Comparison of ENCODE assay signal across 27 mouse cellular contexts in the genomic region with DNA sequence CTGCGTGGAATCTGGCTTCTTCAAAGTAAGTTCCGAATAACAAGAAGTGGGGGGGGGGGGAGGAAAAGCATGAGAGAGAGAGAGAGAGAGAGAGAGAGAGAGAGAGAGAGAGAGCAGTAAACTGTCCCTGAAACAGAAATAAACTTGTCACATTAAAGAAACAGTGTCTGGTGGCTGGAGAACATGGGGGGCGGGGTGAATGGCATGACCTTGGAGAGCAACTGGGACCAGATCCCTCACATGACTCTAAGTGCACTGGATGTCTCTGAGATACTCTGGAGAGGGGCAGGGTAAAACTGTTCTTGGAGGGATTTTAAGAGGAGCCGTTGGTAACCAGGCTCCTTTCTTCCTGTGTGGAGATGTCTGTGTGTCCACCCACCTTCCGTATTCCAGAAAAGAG. TPM values are rescaled to one million over a fixed set of nuclear protein-coding genes. Genes with fewer than 3 reads are reported as not detected.
A peak's percentile ranks its signal among the peaks of the same experiment; 100 is the strongest.
DNase-seq lines count a peak whose midpoint lies in the region; ATAC-seq lines count a peak whose summit lies in the region.
"Had no signal": no experiment of that assay in that cellular context is flagged by ENCODE, and none has a peak within 500 bp of the region (broad histone marks: within the 10 kb centered on the region; RNA-seq: fewer than 3 reads in every experiment).

No protein-coding gene starts in this region.

- no peaks in the 10 kb centered on the region for H3K9me3 ChIP-seq in heart, embryonic 15.5 days (replicated peaks)
- H3K9me3 ChIP-seq in lung, embryonic 16.5 days (ENCODE audit: control insufficient read depth, low read length): no peaks in the 10 kb centered on the region
- H3K9me3 ChIP-seq: limb, embryonic 13.5 days; liver, embryonic 13.5 days; midbrain, embryonic 15.5 days; neural tube, embryonic 13.5 days had no signal

- H3K4me2 ChIP-seq in heart, embryonic 15.5 days: no peak overlapping the region
- H3K4me2 ChIP-seq in lung, embryonic 16.5 days (ENCODE audit: low read depth, low read length): no peak overlapping the region
- H3K4me2 ChIP-seq: limb, embryonic 13.5 days; liver, embryonic 13.5 days; midbrain, embryonic 15.5 days; neural tube, embryonic 13.5 days had no signal

- WGBS in heart, embryonic 15.5 days: 54% methylated on average over 5 of the region's 5 CpGs
- 51% methylated on average over 5 of the region's 5 CpGs for WGBS in lung, embryonic 16.5 days

- no peaks in the 10 kb centered on the region for H3K36me3 ChIP-seq in heart, embryonic 15.5 days
- H3K36me3 ChIP-seq in lung, embryonic 16.5 days (ENCODE audit: control insufficient read depth, insufficient read depth, low read length): no peaks in the 10 kb centered on the region
- H3K36me3 ChIP-seq: limb, embryonic 13.5 days; liver, embryonic 13.5 days; midbrain, embryonic 15.5 days; neural tube, embryonic 13.5 days had no signal

- H3K27me3 ChIP-seq in heart, embryonic 15.5 days: no peaks in the 10 kb centered on the region
- H3K27me3 ChIP-seq in lung, embryonic 16.5 days (ENCODE audit: control insufficient read depth, insufficient read depth, low read depth, low read length): no peaks in the 10 kb centered on the region
- H3K27me3 ChIP-seq: limb, embryonic 13.5 days; liver, embryonic 13.5 days; neural tube, embryonic 13.5 days had no signal

- peak; percentile 73 to 79 for DNase-seq in adrenal gland, adult (ENCODE audit: inconsistent age in 2 of 2, low spot score in 1 of 2)
- DNase-seq in adrenal gland, postnatal 4 days (ENCODE audit: low spot score in 2 of 2): no peak
- no peak for DNase-seq in heart, adult 9 months (ENCODE audit: low spot score in 2 of 2)
- DNase-seq in lung, postnatal 25 days (ENCODE audit: low spot score): no peak
- peak; percentile 27 for DNase-seq in lung, postnatal 14 days
- DNase-seq: cerebellum, adult 9-10 months; gastrocnemius, postnatal 25 days; heart, adult 2 months; kidney, postnatal 4 days; liver, embryonic 13.5 days; right cerebral cortex, adult 18-20 months; right cerebral cortex, postnatal 4 days; thymus, postnatal 36 days had no signal

- H3K4me1 ChIP-seq in heart, embryonic 15.5 days (replicated peaks): peaks cover 60% of the 10 kb centered on the region
- H3K4me1 ChIP-seq in lung, embryonic 16.5 days (replicated peaks; ENCODE audit: control insufficient read depth, insufficient read depth, low read length): peaks cover 39% of the 10 kb centered on the region

- peak overlapping the region; percentile 40; the same call in 1 of the 2 replicates for H3K27ac ChIP-seq in heart, embryonic 15.5 days
- H3K27ac ChIP-seq in lung, embryonic 16.5 days (ENCODE audit: low read length): peak overlapping the region; percentile 15
- H3K27ac ChIP-seq: heart, adult 2 months; limb, embryonic 13.5 days; liver, embryonic 13.5 days; macrophage; midbrain, embryonic 15.5 days; neural tube, embryonic 13.5 days had no signal

- ATAC-seq in heart, embryonic 15.5 days (replicated peaks; ENCODE audit: insufficient number of reproducible peaks, insufficient read depth, low FRiP score, low read depth): no peak
- peak; percentile 34 for ATAC-seq in lung, embryonic 16.5 days (ENCODE audit: low read depth)
- ATAC-seq in granulocyte monocyte progenitor cell, adult 5-6 weeks (replicated peaks; ENCODE audit: poor library complexity, severe bottlenecking): no peak
- ATAC-seq: activated CD4-positive, CD25-positive, alpha-beta regulatory T cell, adult 4 months; forebrain, embryonic 16.5 days; intestine, postnatal 0 days; midbrain, embryonic 15.5 days had no signal

- no peak overlapping the region for H3K4me3 ChIP-seq in heart, embryonic 15.5 days
- H3K4me3 ChIP-seq in lung, embryonic 16.5 days (ENCODE audit: low read length): no peak overlapping the region
- H3K4me3 ChIP-seq: heart, adult 2 months; limb, embryonic 13.5 days; liver, embryonic 13.5 days; midbrain, embryonic 15.5 days; neural tube, embryonic 13.5 days had no signal

- no peak overlapping the region for H3K9ac ChIP-seq in heart, embryonic 15.5 days
- H3K9ac ChIP-seq in lung, embryonic 16.5 days (ENCODE audit: low read length): no peak overlapping the region
- H3K9ac ChIP-seq: limb, embryonic 13.5 days; liver, embryonic 13.5 days; midbrain, embryonic 15.5 days; neural tube, embryonic 13.5 days had no signal

RNA-seq across cellular contexts. Expression of a gene that starts 19.1 kb away (rescaled TPM):
- total RNA-seq in adrenal gland, postnatal 4 days (2021): 10 to 100 TPM; 52.0 to 53.4 TPM
- polyA plus RNA-seq in heart, embryonic 15.5 days (2015; fragmentation: Nextera tagmentation; extraction: Ambion mirVana): 36.9 and 49.0 TPM in 2 replicates
- 175 and 183 TPM in 2 replicates for polyA plus RNA-seq in lung, embryonic 16.5 days (2015; fragmentation: Nextera tagmentation; extraction: Ambion mirVana)
- total RNA-seq in granulocyte monocyte progenitor cell, adult 5-6 weeks (2014; fragmentation: Nextera tagmentation): 10.1 and 15.3 TPM in 2 replicates
- total RNA-seq in granulocyte monocyte progenitor cell, adult 5-6 weeks (2017): 15.6 and 21.7 TPM in 2 replicates

RNA-seq across cellular contexts. Expression of a gene that starts 41.9 kb away (rescaled TPM):
- 10 to 100 TPM in 1 of 2 experiments, under 1 TPM in 1; 0.98 to 24.8 TPM for total RNA-seq in adrenal gland, postnatal 4 days (2021)
- not detected in 2 replicates for polyA plus RNA-seq in heart, embryonic 15.5 days (2015; fragmentation: Nextera tagmentation; extraction: Ambion mirVana)
- polyA plus RNA-seq in lung, embryonic 16.5 days (2015; fragmentation: Nextera tagmentation; extraction: Ambion mirVana): 0.70 TPM in 1 of 2 replicates, not detected in the other
- total RNA-seq in granulocyte monocyte progenitor cell, adult 5-6 weeks (2014; fragmentation: Nextera tagmentation): not detected in 2 replicates
- not detected in 2 replicates for total RNA-seq in granulocyte monocyte progenitor cell, adult 5-6 weeks (2017)
- total RNA-seq: gastrocnemius, postnatal 25 days; heart, adult 2 months; left cerebral cortex, adult 18-20 months; left cerebral cortex, postnatal 25 days had no signal
- polyA plus RNA-seq: activated CD4-positive, CD25-positive, alpha-beta regulatory T cell, adult 4 months; forebrain, embryonic 16.5 days; heart, adult 2 months; hindbrain, embryonic 11.5 days; limb, embryonic 13.5 days; macrophage; midbrain, embryonic 15.5 days; neural tube, embryonic 13.5 days; stomach, embryonic 14.5 days had no signal

Comparison
In these comparisons a context has a peak if more than half of its experiments do, and no peak if none do; other contexts are left out.
1. DNase-seq: peak in adrenal gland, adult (2 of 2) and lung, postnatal 14 days (single experiment); none in adrenal gland, postnatal 4 days (0 of 2), heart, adult 9 months (0 of 2) and lung, postnatal 25 days (single experiment).